Mouse (Mus musculus) mouse trophoblast stem cell (cell line): ENCODE measurements at regions not wholly inside any gene's neighbourhood (a gene's known extent, or its start where the extent isn't known, plus 50 kb on each side); places are given as distances from the start of the nearest gene placed in this dataset.

Experiments used
- in situ Hi-C, 2 experiments: fragments of 300-500 bp; cut with MseI, MboI; formaldehyde crosslinking; loops; 2 replicates in 1 of 2; 3 replicates in 1 of 2; pipeline ENCODE4 v1.15.1; 2025

DNA sequence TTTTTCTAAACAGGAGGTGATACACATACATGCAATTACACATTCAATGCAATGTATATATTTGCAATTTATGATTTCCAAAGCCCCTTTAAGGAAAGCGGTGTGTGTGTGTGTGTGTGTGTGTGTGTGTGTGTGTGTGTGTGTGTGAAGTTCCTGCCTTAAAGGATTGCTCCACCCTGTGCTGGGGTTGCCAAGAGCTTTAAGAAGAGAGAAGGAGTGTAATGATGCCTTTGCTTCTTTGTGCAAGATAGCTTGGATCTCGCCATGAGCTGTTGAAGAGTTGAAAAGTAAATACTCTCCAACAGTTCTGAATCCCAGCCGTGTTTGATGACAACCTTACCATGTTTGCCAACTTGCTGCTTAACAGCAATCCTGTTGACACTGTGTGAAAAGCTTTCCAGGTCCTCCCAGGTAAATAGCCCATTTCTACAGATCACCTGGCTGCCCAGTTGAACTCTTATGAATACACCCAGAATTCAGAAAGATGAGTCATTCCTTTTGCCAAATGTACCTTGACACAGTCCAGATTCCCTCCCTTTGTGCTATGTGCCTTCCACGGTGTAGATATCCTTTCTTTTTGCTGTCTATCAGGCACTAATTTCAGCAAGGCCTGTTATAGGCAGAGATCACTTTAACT, 216.3 kb downstream of the Ikzf2 start:
- in situ Hi-C loops, result no loop called here

DNA sequence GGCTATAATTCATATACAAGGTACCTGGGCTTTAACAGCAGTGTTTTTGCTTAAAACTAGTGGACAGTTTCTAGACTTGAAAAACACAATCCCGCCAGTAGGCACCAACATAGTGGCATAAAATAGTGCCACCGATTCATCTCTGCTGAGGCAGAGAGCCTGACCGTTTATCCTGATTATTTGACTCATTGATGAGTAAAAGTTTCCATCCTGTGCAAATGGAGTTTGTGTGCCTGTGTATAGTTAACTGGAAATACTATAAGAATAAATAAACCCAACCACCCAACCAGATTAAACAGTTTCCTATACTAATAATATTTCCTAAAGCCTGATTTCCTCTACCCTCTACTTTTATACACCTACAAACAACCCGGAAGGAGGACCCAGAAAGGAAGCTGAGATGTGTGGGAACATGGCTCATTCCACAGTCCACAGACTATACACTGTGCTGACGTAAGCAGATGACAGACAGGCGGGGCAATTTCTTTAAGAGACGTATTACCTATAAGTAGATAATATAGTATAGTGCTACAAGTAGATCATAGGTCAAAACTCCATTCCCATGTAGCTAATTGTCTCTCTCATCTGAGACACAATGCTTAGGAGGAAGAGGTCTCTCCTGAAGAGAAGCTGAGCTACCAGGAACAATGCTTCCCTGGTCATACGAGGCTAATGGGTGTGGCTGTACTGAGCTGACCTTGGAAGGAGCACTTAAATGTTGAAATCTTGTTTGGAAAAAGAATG, 217.7 kb downstream of the Ikzf2 start:
- in situ Hi-C loops, result no loop called here

GRCm38 (mm10) chr1:69466534-69467275, 220.3 kb downstream of the Ikzf2 start:
- in situ Hi-C loops, result no loop called here

- in situ Hi-C loops, result no loop called here
Measured at GRCm38 (mm10) chr1:69461191-69461590, 225.9 kb downstream of the Ikzf2 start.

GRCm38 (mm10) chr1:69459899-69460298, 227.1 kb downstream of the Ikzf2 start:
- in situ Hi-C loops, result no loop called here

DNA sequence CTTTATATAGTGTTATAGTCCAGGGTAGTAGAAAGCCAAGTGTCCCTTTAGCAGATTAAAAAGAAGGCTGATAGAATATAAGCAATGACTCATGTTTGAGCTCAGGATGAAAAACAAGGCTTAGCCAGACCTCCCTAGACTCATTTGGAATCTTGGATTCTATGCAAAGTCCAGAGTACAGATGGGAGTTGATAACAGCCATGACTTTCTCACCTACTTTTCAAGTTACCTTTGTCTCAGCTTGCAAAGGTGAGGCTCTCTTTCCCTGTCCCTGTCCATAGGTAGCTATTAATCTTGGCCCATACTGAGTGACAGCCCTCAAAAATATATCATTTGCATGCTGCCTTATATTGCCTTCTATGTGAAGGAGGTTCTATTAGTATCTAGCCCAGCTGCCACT, 229.6 kb downstream of the Ikzf2 start:
- in situ Hi-C loops, result no loop called here

DNA sequence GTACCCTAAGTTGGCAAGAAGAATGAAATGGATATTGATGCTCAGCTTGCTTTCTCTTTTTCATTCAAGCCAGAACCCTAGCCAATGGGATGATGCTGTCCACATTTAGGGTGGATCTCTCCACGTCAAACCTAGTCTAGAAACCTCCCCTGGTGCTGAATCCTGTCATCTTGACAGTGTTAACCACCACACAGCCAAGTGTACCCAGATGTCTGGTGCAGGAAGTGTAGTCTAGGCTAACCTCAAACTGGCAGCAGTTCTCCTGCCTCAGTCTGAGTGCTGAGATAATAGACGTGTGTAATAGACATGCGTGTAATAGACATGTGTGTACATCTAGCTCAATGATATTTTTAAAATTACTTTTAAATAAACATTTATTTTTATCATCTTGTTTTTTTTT, 233.1 kb downstream of the Ikzf2 start:
- in situ Hi-C loops, result no loop called here

DNA sequence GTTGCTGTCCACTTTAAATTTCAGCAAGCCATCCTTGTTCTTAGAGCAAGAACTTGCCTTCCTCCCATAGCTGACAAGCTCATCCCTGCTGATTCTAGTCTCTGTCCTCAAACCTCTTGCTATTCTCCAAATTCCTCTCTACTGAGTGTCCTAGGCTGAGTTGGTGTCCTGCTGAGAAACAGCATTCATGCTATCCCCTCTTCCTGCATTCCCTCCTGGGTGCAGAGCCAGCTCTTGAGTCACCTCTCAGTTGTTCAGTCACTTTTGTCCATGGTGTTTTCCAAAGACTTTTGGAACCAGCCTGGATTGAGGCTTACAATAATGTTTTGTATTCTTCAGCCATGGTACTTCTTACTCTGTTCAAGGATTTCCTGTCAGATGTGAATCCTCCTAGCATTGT, 234.1 kb downstream of the Ikzf2 start:
- in situ Hi-C loops, result no loop called here

DNA sequence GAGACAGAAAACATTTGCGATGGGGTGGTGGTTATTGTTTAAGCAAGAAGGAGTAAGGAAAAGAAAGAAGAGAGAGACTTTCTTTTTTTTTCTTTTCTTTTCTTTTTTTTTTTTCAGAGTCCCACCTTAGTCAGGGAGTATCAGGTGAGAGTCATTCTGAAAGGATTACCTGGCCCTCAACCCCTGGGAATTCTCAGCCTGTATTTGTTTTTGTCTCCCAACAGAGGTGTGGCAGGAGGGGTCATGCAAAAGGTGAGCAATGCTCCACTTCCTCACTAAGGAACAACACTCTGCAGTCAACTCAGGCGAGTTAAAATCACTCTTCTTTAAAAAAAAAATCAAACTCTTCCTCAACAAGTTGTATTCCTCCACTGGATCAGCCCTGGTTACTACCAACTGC, 236.6 kb downstream of the Ikzf2 start:
- in situ Hi-C loops, result no loop called here

DNA sequence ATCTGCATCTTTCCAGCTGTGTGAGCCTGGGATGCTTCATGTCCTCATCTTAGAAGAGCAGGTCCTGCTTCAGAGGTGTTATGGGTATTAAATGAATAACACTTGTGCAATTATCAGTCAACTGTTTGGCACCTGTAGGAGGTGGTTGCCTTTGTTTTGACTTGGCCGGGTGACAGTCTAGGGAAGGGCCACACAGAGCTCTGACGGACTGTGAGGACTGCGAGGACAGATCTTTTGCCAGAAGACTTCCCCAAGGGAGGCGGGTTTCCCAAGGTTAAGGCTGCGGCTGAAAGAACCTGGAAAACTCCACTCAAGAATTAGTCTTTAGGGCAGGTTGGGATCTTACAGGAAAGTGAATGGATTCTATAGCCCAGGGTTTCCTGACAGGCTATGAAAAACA, 239.8 kb downstream of the Ikzf2 start:
- in situ Hi-C loops, result no loop called here

GRCm38 (mm10) chr1:69444722-69445121, 242.3 kb downstream of the Ikzf2 start:
- in situ Hi-C loops, result no loop called here

- in situ Hi-C loops, result no loop called here
Measured at GRCm38 (mm10) chr1:69443466-69443865, 243.6 kb downstream of the Ikzf2 start.

GRCm38 (mm10) chr1:69440564-69441334, 246.3 kb downstream of the Ikzf2 start:
- in situ Hi-C loops, result no loop called here

- in situ Hi-C loops, result no loop called here
Measured at GRCm38 (mm10) chr1:69437042-69437441, 250.0 kb downstream of the Ikzf2 start.

DNA sequence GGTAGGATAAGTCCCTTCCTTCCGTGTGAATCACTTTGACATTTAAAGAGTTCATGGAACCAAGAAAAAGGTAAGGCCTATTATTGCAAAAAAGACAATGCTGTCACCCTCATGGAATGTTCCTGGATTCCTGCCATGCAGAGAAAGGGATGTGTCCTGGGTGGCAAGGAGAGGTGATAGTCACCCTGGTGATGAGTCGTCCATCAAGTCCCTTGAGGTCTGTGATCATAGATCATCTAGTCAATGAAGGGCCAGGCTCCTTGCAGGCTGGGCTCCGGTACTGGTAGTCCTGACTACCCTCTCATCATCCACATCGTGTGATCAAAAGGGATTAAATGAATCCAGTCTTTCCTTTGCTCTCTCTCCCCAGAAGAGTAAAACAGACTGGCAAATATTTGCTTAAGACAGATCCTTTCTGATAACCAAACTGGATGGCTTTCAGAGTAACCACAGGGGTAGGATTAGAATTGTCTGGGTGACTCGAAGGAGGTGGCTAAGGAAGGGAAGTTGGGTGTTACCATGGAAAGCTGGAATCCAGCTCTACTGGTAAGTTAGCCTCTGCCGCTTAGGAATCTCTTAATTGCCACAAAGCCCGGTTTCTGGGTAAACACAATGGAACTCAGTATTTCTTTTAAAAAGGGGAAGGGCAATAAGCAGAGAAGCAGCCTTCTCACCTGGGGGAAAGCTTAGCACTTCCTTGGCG, 253.2 kb downstream of the Ikzf2 start:
- in situ Hi-C loops, result no loop called here

DNA sequence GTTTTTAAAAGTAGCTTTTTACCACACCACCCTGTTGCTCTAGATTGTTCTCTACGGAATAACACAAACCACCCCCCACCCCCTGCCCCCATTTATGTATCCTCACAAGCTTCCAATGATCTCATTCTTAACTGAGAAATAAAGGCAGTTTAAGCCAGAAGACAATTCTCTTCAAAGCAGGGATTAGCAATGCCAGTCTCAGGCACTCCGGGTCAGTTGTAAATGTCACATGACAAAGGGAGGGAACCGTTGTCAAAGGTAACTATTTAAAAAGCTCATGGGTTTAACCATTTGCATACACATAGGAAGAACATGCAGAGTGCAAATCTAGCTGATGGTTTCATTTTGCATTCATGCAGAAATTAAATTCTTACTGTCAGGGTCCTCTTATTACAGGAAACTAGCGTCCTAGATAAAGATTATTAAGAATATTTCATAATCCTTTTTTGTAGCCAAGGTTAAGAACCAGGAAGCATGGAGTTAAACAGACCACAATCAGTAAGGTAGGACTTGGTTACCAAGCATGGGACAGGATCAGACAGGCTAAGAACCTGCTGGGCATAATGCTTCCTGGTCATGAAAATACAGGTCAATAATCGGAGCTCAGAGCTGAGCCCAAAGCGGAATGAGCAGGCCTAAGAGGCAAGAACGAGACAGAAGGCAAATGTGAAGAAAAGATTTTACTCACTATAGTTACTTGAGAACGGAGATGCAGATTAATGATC, 256.2 kb downstream of the Ikzf2 start:
- in situ Hi-C loops, result no loop called here

DNA sequence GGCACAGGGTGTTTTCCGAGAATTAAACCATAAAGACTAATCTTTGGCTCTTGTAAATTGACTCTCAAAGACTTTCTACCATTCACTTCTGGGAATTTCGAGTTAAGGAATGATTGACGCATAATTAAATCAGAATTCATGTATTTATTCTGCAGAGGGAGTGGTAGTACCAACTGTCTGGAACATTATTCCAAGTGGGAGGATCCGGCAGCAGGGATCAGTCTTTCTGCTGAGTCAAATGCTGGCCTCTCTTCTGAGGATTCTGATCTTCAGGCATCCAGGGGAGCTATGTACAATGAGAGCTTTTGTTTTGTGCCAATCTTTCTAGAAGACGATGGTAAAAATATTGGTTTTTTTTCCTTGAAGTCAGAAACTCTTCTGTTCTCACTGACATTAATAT, 257.4 kb downstream of the Ikzf2 start:
- in situ Hi-C loops, result no loop called here

GRCm38 (mm10) chr1:69397676-69398075, 289.4 kb downstream of the Ikzf2 start:
- in situ Hi-C loops, result loop anchor here in 1 of 2 experiments (25.0 kb wide), 1 partner anchor 290 kb away; the partner anchor contains the start of gene Ikzf2

DNA sequence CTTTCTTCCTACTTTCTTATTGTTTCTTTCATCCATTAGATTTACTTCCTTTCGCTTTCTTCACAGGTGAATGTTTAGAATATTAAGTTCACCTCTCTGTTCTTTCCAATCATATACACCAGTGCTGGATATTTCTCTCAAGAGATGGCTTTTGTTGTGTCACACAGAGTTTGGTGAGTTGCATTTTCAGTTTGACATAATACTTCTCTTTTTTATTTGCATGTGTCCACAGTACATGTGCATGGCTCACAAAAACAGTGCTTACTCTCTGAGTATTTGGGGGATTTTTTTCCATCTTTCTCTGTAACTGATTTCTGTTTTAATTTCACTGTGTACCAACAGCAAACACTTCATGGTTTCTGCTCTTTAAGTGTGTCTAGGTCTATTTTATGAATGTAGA, 274.5 kb upstream of the Erbb4 start:
- in situ Hi-C loops, result loop anchor here in 1 of 2 experiments (25.0 kb wide), 1 partner anchor 305 kb away; the partner anchor contains the start of gene Ikzf2

DNA sequence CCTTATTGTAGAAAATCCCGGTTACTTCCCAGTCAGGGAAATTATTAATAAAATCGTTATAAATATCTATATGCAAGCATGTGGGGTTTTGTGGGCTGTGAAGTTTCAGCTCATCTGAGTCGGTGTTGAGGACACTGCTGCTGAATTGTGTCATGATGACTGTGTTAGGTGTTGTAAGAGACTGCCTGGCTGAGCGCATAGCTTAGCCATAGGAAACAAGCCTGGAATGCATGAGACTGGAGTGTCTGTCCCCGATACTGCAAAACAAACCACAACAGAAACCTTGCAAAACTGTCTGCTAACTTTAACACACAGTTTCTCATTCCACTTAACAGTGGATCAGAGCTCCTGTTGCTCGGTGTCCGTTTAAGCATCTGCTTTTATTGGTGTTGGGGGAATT, 271.9 kb upstream of the Erbb4 start:
- in situ Hi-C loops, result loop anchor here (10.0 to 25.0 kb wide), 2 partner anchors 305 to 308 kb away; partner anchors contain the start of gene Ikzf2 (in 2 of the 2)
